Mouse (Mus musculus): ENCODE measurements around the gene Rnf121. TPM values are rescaled to one million over a fixed set of nuclear protein-coding genes. Genes with fewer than 3 reads are reported as not detected.
A peak's percentile ranks its signal among the peaks of the same experiment; 100 is the strongest.
"Not testable (repeated sequence)": the region's sequence is repeated elsewhere in the genome, so short reads cannot be mapped to it uniquely, and the experiment has no call there.

The Rnf121 gene
- total RNA-seq, 1 experiment = 45.7 TPM

GRCm38 (mm10) chr7:102066363-102066762 is 1.1 kb upstream of the Rnf121 start:
- no peaks in the 10 kb centered on the region for H3K4me1 ChIP-seq (ENCODE audit: control insufficient read depth in 2 of 2, insufficient read depth in 2 of 2, low read length in 2 of 2, poor library complexity in 1 of 2)
- H3K4me3 ChIP-seq (ENCODE audit: insufficient read depth in 1 of 2, low read depth in 1 of 2, low read length in 2 of 2, poor library complexity in 1 of 2, severe bottlenecking in 1 of 2) = peak overlapping the region; percentile 80 to 83
- no peaks in the 10 kb centered on the region for H3K9me3 ChIP-seq (ENCODE audit: control insufficient read depth, insufficient read depth, low read depth, low read length)
- peak overlapping the region; percentile 90; the same call in 1 of the 2 replicates for H3K9ac ChIP-seq (ENCODE audit: insufficient read depth, low read depth, low read length, poor library complexity, severe bottlenecking)
- TF ChIP-seq ZNF384 (IDR thresholded peaks at IDR 0.05; ENCODE audit: low read depth, low read length) (no peak), MAFK (IDR thresholded peaks at IDR 0.05; ENCODE audit: insufficient read depth, low read depth, low read length) (no peak), ZC3H11A (IDR thresholded peaks at IDR 0.05; ENCODE audit: borderline replicate concordance, low read depth, low read length) (no peak), HCFC1 (IDR thresholded peaks at IDR 0.05; ENCODE audit: borderline replicate concordance, insufficient read depth, low read length) (no peak), CHD2 (IDR thresholded peaks at IDR 0.05; ENCODE audit: low read depth, low read length) (no peak)
- H3K27ac ChIP-seq (ENCODE audit: insufficient read depth, low read depth, low read length, poor library complexity, severe bottlenecking) = no peak overlapping the region
- in situ Hi-C loops (cut with MboI; ENCODE audit: low sequenced_read_pairs in 2 of 2, unreplicated experiment in 2 of 2) = no loop called here
- H3K36me3 ChIP-seq (ENCODE audit: control insufficient read depth, insufficient read depth, low read length, poor library complexity, severe bottlenecking) = peaks cover 2% of the 10 kb centered on the region; the same call in 1 of the 2 replicates
- DNase-seq (ENCODE audit: low read depth, low spot score) = no peak

- no peaks in the 10 kb centered on the region for H3K9me3 ChIP-seq (ENCODE audit: control insufficient read depth, insufficient read depth, low read depth, low read length)
- no peak for TF ChIP-seq ZC3H11A (IDR thresholded peaks at IDR 0.05; ENCODE audit: borderline replicate concordance, low read depth, low read length)
- in situ Hi-C loops (cut with MboI; ENCODE audit: low sequenced_read_pairs in 2 of 2, unreplicated experiment in 2 of 2) = no loop called here
- peak overlapping the region; percentile 90 for H3K9ac ChIP-seq (ENCODE audit: insufficient read depth, low read depth, low read length, poor library complexity, severe bottlenecking)
- no peak for DNase-seq (ENCODE audit: low read depth, low spot score)
- H3K4me3 ChIP-seq (ENCODE audit: insufficient read depth in 1 of 2, low read depth in 1 of 2, low read length in 2 of 2, poor library complexity in 1 of 2, severe bottlenecking in 1 of 2) = peak overlapping the region; percentile 80 to 83
- no peak overlapping the region; the same call in 1 of the 2 replicates for H3K27ac ChIP-seq (ENCODE audit: insufficient read depth, low read depth, low read length, poor library complexity, severe bottlenecking)
- no peaks in the 10 kb centered on the region for H3K36me3 ChIP-seq (ENCODE audit: control insufficient read depth, insufficient read depth, low read length, poor library complexity, severe bottlenecking)
- H3K4me1 ChIP-seq (ENCODE audit: control insufficient read depth in 2 of 2, insufficient read depth in 2 of 2, low read length in 2 of 2, poor library complexity in 1 of 2) = no peaks in the 10 kb centered on the region
Measured at GRCm38 (mm10) chr7:102064655-102065045, 619 bp downstream of the Rnf121 start.

GRCm38 (mm10) chr7:102063891-102064290 is 1.4 kb downstream of the Rnf121 start:
- Histone ChIP-seq H3K27ac (ENCODE audit: insufficient read depth, low read depth, low read length, poor library complexity, severe bottlenecking) (no peak overlapping the region), H3K4me3 (ENCODE audit: insufficient read depth in 1 of 2, low read depth in 1 of 2, low read length in 2 of 2, poor library complexity in 1 of 2, severe bottlenecking in 1 of 2) (peak overlapping the region; percentile 80 to 83), H3K4me1 (ENCODE audit: control insufficient read depth in 2 of 2, insufficient read depth in 2 of 2, low read length in 2 of 2, poor library complexity in 1 of 2) (no peaks in the 10 kb centered on the region), H3K36me3 (ENCODE audit: control insufficient read depth, insufficient read depth, low read length, poor library complexity, severe bottlenecking) (peaks cover 2% of the 10 kb centered on the region; the same call in 1 of the 2 replicates), H3K9ac (ENCODE audit: insufficient read depth, low read depth, low read length, poor library complexity, severe bottlenecking) (no peak overlapping the region), H3K9me3 (ENCODE audit: control insufficient read depth, insufficient read depth, low read depth, low read length) (no peaks in the 10 kb centered on the region)
- TF ChIP-seq CHD2 (IDR thresholded peaks at IDR 0.05; ENCODE audit: low read depth, low read length) = no peak
- no peak for TF ChIP-seq ZC3H11A (IDR thresholded peaks at IDR 0.05; ENCODE audit: borderline replicate concordance, low read depth, low read length)
- TF ChIP-seq ZNF384 (IDR thresholded peaks at IDR 0.05; ENCODE audit: low read depth, low read length) = no peak
- no peak for TF ChIP-seq MAFK (IDR thresholded peaks at IDR 0.05; ENCODE audit: insufficient read depth, low read depth, low read length)
- TF ChIP-seq HCFC1 (IDR thresholded peaks at IDR 0.05; ENCODE audit: borderline replicate concordance, insufficient read depth, low read length) = no peak
- no peak for DNase-seq (ENCODE audit: low read depth, low spot score)
- in situ Hi-C loops (cut with MboI; ENCODE audit: low sequenced_read_pairs in 2 of 2, unreplicated experiment in 2 of 2) = no loop called here

- DNase-seq (ENCODE audit: low read depth, low spot score) = no peak
- no peaks in the 10 kb centered on the region for H3K4me1 ChIP-seq (ENCODE audit: control insufficient read depth in 2 of 2, insufficient read depth in 2 of 2, low read length in 2 of 2, poor library complexity in 1 of 2)
- peaks cover 2% of the 10 kb centered on the region; the same call in 1 of the 2 replicates for H3K36me3 ChIP-seq (ENCODE audit: control insufficient read depth, insufficient read depth, low read length, poor library complexity, severe bottlenecking)
- TF ChIP-seq CHD2 (IDR thresholded peaks at IDR 0.05; ENCODE audit: low read depth, low read length) = no peak
- no peak for TF ChIP-seq MAFK (IDR thresholded peaks at IDR 0.05; ENCODE audit: insufficient read depth, low read depth, low read length)
- no peak for TF ChIP-seq ZNF384 (IDR thresholded peaks at IDR 0.05; ENCODE audit: low read depth, low read length)
- TF ChIP-seq ZC3H11A (IDR thresholded peaks at IDR 0.05; ENCODE audit: borderline replicate concordance, low read depth, low read length) = no peak
- no peak for TF ChIP-seq HCFC1 (IDR thresholded peaks at IDR 0.05; ENCODE audit: borderline replicate concordance, insufficient read depth, low read length)
- no peak overlapping the region for H3K9ac ChIP-seq (ENCODE audit: insufficient read depth, low read depth, low read length, poor library complexity, severe bottlenecking)
- H3K27ac ChIP-seq (ENCODE audit: insufficient read depth, low read depth, low read length, poor library complexity, severe bottlenecking) = no peak overlapping the region
- H3K9me3 ChIP-seq (ENCODE audit: control insufficient read depth, insufficient read depth, low read depth, low read length) = no peaks in the 10 kb centered on the region
- no peak overlapping the region for H3K4me3 ChIP-seq (ENCODE audit: insufficient read depth in 1 of 2, low read depth in 1 of 2, low read length in 2 of 2, poor library complexity in 1 of 2, severe bottlenecking in 1 of 2)
- in situ Hi-C loops (cut with MboI; ENCODE audit: low sequenced_read_pairs in 2 of 2, unreplicated experiment in 2 of 2) = no loop called here
Measured at GRCm38 (mm10) chr7:102062203-102062602, 3.1 kb downstream of the Rnf121 start.

DNA sequence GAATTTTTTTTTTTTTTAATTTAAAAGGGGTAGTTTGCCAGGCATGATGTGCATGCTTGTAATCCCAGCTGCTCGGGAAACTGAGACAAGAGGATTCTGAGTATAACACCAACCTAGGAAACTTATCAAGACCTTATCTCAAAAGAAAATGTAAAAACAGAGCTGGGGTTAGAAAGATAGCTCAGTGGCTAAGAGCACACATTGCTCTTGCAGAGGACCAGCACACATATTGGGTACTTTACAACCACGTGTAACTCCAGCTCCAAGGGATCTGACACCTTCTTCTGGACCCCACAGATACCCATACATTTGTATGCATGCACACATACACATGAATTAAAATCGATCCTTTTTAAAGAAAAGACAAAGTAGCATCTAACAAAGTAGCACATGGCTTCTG is 3.9 kb downstream of the Rnf121 start:
- H3K4me1 ChIP-seq (ENCODE audit: control insufficient read depth in 2 of 2, insufficient read depth in 2 of 2, low read length in 2 of 2, poor library complexity in 1 of 2) = no peaks in the 10 kb centered on the region
- in situ Hi-C loops (cut with MboI; ENCODE audit: low sequenced_read_pairs in 2 of 2, unreplicated experiment in 2 of 2) = no loop called here
- no peak overlapping the region for H3K9ac ChIP-seq (ENCODE audit: insufficient read depth, low read depth, low read length, poor library complexity, severe bottlenecking)
- no peaks in the 10 kb centered on the region for H3K9me3 ChIP-seq (ENCODE audit: control insufficient read depth, insufficient read depth, low read depth, low read length)
- no peak for DNase-seq (ENCODE audit: low read depth, low spot score)
- no peak for TF ChIP-seq MAFK (IDR thresholded peaks at IDR 0.05; ENCODE audit: insufficient read depth, low read depth, low read length)
- no peak for TF ChIP-seq CHD2 (IDR thresholded peaks at IDR 0.05; ENCODE audit: low read depth, low read length)
- no peak for TF ChIP-seq ZC3H11A (IDR thresholded peaks at IDR 0.05; ENCODE audit: borderline replicate concordance, low read depth, low read length)
- no peak for TF ChIP-seq ZNF384 (IDR thresholded peaks at IDR 0.05; ENCODE audit: low read depth, low read length)
- H3K4me3 ChIP-seq (ENCODE audit: insufficient read depth in 1 of 2, low read depth in 1 of 2, low read length in 2 of 2, poor library complexity in 1 of 2, severe bottlenecking in 1 of 2) = no peak overlapping the region
- H3K27ac ChIP-seq (ENCODE audit: insufficient read depth, low read depth, low read length, poor library complexity, severe bottlenecking) = no peak overlapping the region
- peaks cover 2% of the 10 kb centered on the region; the same call in 1 of the 2 replicates for H3K36me3 ChIP-seq (ENCODE audit: control insufficient read depth, insufficient read depth, low read length, poor library complexity, severe bottlenecking)

DNA sequence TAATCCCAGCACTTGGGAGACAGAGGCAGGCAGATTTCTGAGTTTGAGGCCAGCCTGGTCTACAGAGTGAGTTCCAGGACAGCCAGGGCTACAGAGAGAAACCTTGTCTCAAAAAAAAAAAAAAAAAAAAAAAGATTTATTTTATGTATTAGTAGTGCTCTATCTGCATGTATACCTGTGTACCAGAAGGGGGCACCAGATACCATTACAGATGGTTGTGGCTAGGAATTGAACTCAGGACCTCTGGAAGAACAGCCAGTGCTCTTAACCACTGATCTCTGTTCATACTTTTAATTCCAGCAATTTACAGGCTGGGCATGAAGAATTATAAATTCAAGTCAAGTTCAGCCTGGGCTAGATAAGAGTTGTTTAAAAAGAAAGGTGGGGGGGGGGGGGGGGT is 16.7 kb downstream of the Rnf121 start:
- DNase-seq (ENCODE audit: low read depth, low spot score); H3K9ac ChIP-seq (ENCODE audit: insufficient read depth, low read depth, low read length, poor library complexity, severe bottlenecking); H3K4me1 ChIP-seq (ENCODE audit: control insufficient read depth in 2 of 2, insufficient read depth in 2 of 2, low read length in 2 of 2, poor library complexity in 1 of 2); in situ Hi-C loops (cut with MboI; ENCODE audit: low sequenced_read_pairs in 2 of 2, unreplicated experiment in 2 of 2); H3K9me3 ChIP-seq (ENCODE audit: control insufficient read depth, insufficient read depth, low read depth, low read length); H3K36me3 ChIP-seq (ENCODE audit: control insufficient read depth, insufficient read depth, low read length, poor library complexity, severe bottlenecking); H3K4me3 ChIP-seq (ENCODE audit: insufficient read depth in 1 of 2, low read depth in 1 of 2, low read length in 2 of 2, poor library complexity in 1 of 2, severe bottlenecking in 1 of 2); H3K27ac ChIP-seq (ENCODE audit: insufficient read depth, low read depth, low read length, poor library complexity, severe bottlenecking): not testable (repeated sequence)

Measured in ES-E14 (cell line).